Mouse (Mus musculus): ENCODE measurements at regions not wholly inside any gene's neighbourhood (a gene's known extent, or its start where the extent isn't known, plus 50 kb on each side); places are given as distances from the start of the nearest gene placed in this dataset.

GRCm38 (mm10) chr13:34414533-34414932 is 69.6 kb upstream of the Slc22a23 start:
- Histone ChIP-seq H3K9ac (ENCODE audit: low read depth, low read length) (no peak overlapping the region), H3K4me1 (ENCODE audit: control insufficient read depth, insufficient read depth, low read length) (no peaks in the 10 kb centered on the region), H3K27me3 (ENCODE audit: control insufficient read depth, insufficient read depth, low read length) (no peaks in the 10 kb centered on the region), H3K27ac (no peak overlapping the region), H3K36me3 (ENCODE audit: control insufficient read depth, insufficient read depth, low read length) (no peaks in the 10 kb centered on the region), H3K4me3 (no peak overlapping the region), H3K79me2 (replicated peaks; ENCODE audit: control insufficient read depth, insufficient read depth, low read length) (no peaks in the 10 kb centered on the region)
- no peak for DNase-seq
- intact Hi-C loops (cut with DNase I) = no loop called here
- 89% methylated on average over 2 of the region's 2 CpGs for WGBS
- TF ChIP-seq POLR2A (IDR thresholded peaks at IDR 0.05; ENCODE audit: insufficient read depth, low read depth, low read length) (no peak), CTCF (IDR thresholded peaks at IDR 0.05) (no peak), EP300 (IDR thresholded peaks at IDR 0.05; ENCODE audit: insufficient read depth, low read depth, low read length) (no peak)

DNA sequence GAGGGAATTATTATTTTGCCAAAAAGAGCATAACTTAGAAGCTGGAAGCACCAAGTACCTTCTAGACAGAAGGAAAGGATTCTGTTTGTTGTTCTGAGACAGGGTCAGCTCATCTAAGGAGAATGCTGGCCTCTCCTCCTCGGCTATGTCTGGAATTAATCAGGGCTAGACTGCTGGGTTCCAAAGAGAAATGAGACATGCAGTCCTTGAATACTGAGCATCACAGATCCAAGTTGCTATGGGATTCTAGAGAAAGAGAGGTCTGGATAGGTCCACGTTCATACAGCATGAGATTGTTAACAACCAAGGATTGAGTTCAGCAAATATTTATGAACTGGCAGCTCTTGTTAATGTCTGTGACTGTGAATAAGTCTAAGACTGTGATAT is 63.7 kb upstream of the Slc22a23 start:
- intact Hi-C loops (cut with DNase I) = no loop called here
- no peaks in the 10 kb centered on the region for H3K79me2 ChIP-seq (replicated peaks; ENCODE audit: control insufficient read depth, insufficient read depth, low read length)
- TF ChIP-seq EP300 (IDR thresholded peaks at IDR 0.05; ENCODE audit: insufficient read depth, low read depth, low read length) (no peak), POLR2A (IDR thresholded peaks at IDR 0.05; ENCODE audit: insufficient read depth, low read depth, low read length) (no peak), CTCF (IDR thresholded peaks at IDR 0.05) (no peak)
- no peak overlapping the region for H3K9ac ChIP-seq (ENCODE audit: low read depth, low read length)
- H3K36me3 ChIP-seq (ENCODE audit: control insufficient read depth, insufficient read depth, low read length) = no peaks in the 10 kb centered on the region
- H3K4me3 ChIP-seq = no peak overlapping the region
- no peaks in the 10 kb centered on the region; the same call in 1 of the 2 replicates for H3K4me1 ChIP-seq (ENCODE audit: control insufficient read depth, insufficient read depth, low read length)
- DNase-seq = no peak
- WGBS = 38% methylated on average over 2 of the region's 2 CpGs
- H3K27ac ChIP-seq = no peak overlapping the region
- H3K27me3 ChIP-seq (ENCODE audit: control insufficient read depth, insufficient read depth, low read length) = no peaks in the 10 kb centered on the region

DNA sequence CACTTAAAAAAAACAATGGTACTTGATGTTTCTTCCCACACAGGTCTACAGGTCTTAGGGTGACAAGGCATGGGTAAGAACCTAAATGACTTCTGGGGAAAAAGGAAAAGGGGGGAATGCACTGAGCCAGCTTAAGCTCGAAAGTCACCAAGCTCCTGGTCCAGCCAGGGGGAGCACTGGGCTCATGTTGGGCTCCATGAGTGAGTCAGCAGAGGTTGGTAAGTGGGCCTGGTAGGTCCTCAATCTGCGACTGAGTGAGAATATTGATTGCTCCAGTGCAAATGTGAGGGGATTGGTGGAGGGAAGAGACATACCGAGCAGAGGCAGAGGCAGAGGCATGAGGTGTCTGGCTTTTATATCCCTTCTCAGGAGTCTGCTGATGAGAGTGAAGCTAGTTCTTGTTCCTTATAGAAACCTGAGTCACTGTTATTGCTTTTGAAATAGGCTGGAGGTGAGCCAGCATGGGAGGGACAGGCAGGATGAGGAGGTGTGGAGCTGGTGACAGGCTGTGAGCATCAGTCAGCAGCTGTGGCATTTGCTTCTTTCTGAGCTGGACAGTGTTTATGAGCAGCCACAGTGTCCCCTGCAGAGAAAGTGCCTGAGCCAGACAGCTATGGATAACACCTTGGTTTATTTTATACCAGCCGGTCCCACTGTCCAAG is 63.2 kb upstream of the Slc22a23 start:
- H3K9ac ChIP-seq (ENCODE audit: low read depth, low read length) = no peak overlapping the region
- no peaks in the 10 kb centered on the region; the same call in 1 of the 2 replicates for H3K4me1 ChIP-seq (ENCODE audit: control insufficient read depth, insufficient read depth, low read length)
- no peak for DNase-seq
- intact Hi-C loops (cut with DNase I) = no loop called here
- no peaks in the 10 kb centered on the region for H3K36me3 ChIP-seq (ENCODE audit: control insufficient read depth, insufficient read depth, low read length)
- no peak overlapping the region for H3K27ac ChIP-seq
- no peaks in the 10 kb centered on the region for H3K79me2 ChIP-seq (replicated peaks; ENCODE audit: control insufficient read depth, insufficient read depth, low read length)
- 62% methylated on average over 4 of the region's 4 CpGs for WGBS
- TF ChIP-seq POLR2A (IDR thresholded peaks at IDR 0.05; ENCODE audit: insufficient read depth, low read depth, low read length) (no peak), EP300 (IDR thresholded peaks at IDR 0.05; ENCODE audit: insufficient read depth, low read depth, low read length) (no peak), CTCF (IDR thresholded peaks at IDR 0.05) (no peak)
- H3K4me3 ChIP-seq = no peak overlapping the region
- no peaks in the 10 kb centered on the region for H3K27me3 ChIP-seq (ENCODE audit: control insufficient read depth, insufficient read depth, low read length)

- intact Hi-C loops (cut with DNase I) = no loop called here
- TF ChIP-seq EP300 (IDR thresholded peaks at IDR 0.05; ENCODE audit: insufficient read depth, low read depth, low read length) = no peak
- TF ChIP-seq CTCF (IDR thresholded peaks at IDR 0.05) = no peak
- no peak for TF ChIP-seq POLR2A (IDR thresholded peaks at IDR 0.05; ENCODE audit: insufficient read depth, low read depth, low read length)
- Histone ChIP-seq H3K4me3 (no peak overlapping the region), H3K79me2 (replicated peaks; ENCODE audit: control insufficient read depth, insufficient read depth, low read length) (no peaks in the 10 kb centered on the region), H3K27me3 (ENCODE audit: control insufficient read depth, insufficient read depth, low read length) (no peaks in the 10 kb centered on the region), H3K36me3 (ENCODE audit: control insufficient read depth, insufficient read depth, low read length) (no peaks in the 10 kb centered on the region), H3K9ac (ENCODE audit: low read depth, low read length) (no peak overlapping the region), H3K4me1 (ENCODE audit: control insufficient read depth, insufficient read depth, low read length) (no peaks in the 10 kb centered on the region; the same call in 1 of the 2 replicates), H3K27ac (no peak overlapping the region)
- no peak for DNase-seq
Measured at GRCm38 (mm10) chr13:34406291-34406690, 61.3 kb upstream of the Slc22a23 start.

- Histone ChIP-seq H3K27me3 (ENCODE audit: control insufficient read depth, insufficient read depth, low read length) (no peaks in the 10 kb centered on the region), H3K9ac (ENCODE audit: low read depth, low read length) (no peak overlapping the region), H3K36me3 (ENCODE audit: control insufficient read depth, insufficient read depth, low read length) (no peaks in the 10 kb centered on the region), H3K79me2 (replicated peaks; ENCODE audit: control insufficient read depth, insufficient read depth, low read length) (no peaks in the 10 kb centered on the region), H3K4me3 (no peak overlapping the region), H3K4me1 (ENCODE audit: control insufficient read depth, insufficient read depth, low read length) (no peaks in the 10 kb centered on the region; the same call in 1 of the 2 replicates), H3K27ac (no peak overlapping the region)
- DNase-seq = no peak
- intact Hi-C loops (cut with DNase I) = no loop called here
- WGBS = 51% methylated on average over 1 of the region's 1 CpGs
- TF ChIP-seq EP300 (IDR thresholded peaks at IDR 0.05; ENCODE audit: insufficient read depth, low read depth, low read length) (no peak), CTCF (IDR thresholded peaks at IDR 0.05) (no peak), POLR2A (IDR thresholded peaks at IDR 0.05; ENCODE audit: insufficient read depth, low read depth, low read length) (no peak)
Measured at GRCm38 (mm10) chr13:34402631-34403030, 57.6 kb upstream of the Slc22a23 start.

DNA sequence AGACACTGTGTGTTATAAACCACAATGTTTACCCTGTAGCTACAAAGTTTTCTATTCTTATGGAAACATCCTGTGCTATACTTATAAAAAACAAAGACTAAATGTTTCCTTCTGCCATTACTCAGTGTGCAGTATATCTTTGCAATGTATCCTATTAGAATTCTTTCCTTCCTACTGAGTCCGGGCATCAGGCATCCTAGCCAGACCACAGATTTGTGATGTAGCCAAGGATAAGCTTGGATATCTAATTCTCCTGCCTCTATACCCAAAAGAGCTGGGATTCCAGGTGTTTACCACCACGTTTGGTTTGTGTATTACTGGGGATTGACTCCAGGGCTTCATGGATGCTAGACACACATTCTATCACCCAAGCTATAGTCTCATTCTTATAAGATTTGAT is 56.0 kb upstream of the Slc22a23 start:
- H3K27ac ChIP-seq = no peak overlapping the region
- 79% methylated on average over 2 of the region's 2 CpGs for WGBS
- H3K4me3 ChIP-seq = no peak overlapping the region
- no peaks in the 10 kb centered on the region for H3K36me3 ChIP-seq (ENCODE audit: control insufficient read depth, insufficient read depth, low read length)
- no peaks in the 10 kb centered on the region; the same call in 1 of the 2 replicates for H3K4me1 ChIP-seq (ENCODE audit: control insufficient read depth, insufficient read depth, low read length)
- TF ChIP-seq POLR2A (IDR thresholded peaks at IDR 0.05; ENCODE audit: insufficient read depth, low read depth, low read length) (no peak), EP300 (IDR thresholded peaks at IDR 0.05; ENCODE audit: insufficient read depth, low read depth, low read length) (no peak), CTCF (IDR thresholded peaks at IDR 0.05) (no peak)
- no peaks in the 10 kb centered on the region for H3K79me2 ChIP-seq (replicated peaks; ENCODE audit: control insufficient read depth, insufficient read depth, low read length)
- intact Hi-C loops (cut with DNase I) = no loop called here
- DNase-seq = no peak
- H3K9ac ChIP-seq (ENCODE audit: low read depth, low read length) = no peak overlapping the region
- no peaks in the 10 kb centered on the region for H3K27me3 ChIP-seq (ENCODE audit: control insufficient read depth, insufficient read depth, low read length)

Measured in heart, adult 2 months (tissue).